24 mouse cellular contexts compared by ENCODE assay signal in genomic region chr16:6313689-6314088, GRCm38 (mm10).
DNase-seq lines count a peak whose midpoint lies in the region; ATAC-seq and TF ChIP-seq lines count a peak whose summit lies in the region.
"Had no signal": no experiment of that assay in that cellular context is flagged by ENCODE, and none has a peak within 500 bp of the region (broad histone marks: within the 10 kb centered on the region; RNA-seq: fewer than 3 reads in every experiment).

No protein-coding gene starts in this region.

- H3K9me3 ChIP-seq in kidney, postnatal 0 days (replicated peaks; ENCODE audit: low read length), result no peaks in the 10 kb centered on the region
- H3K9me3 ChIP-seq in midbrain, postnatal 0 days (ENCODE audit: low read length), result no peaks in the 10 kb centered on the region
- H3K9me3 ChIP-seq in midbrain, embryonic 10.5 days (replicated peaks), result no peaks in the 10 kb centered on the region
- H3K9me3 ChIP-seq: forebrain, embryonic 13.5 days; heart, embryonic 13.5 days; liver, embryonic 13.5 days had no signal

- WGBS in kidney, postnatal 0 days, result 46% methylated on average over 6 of the region's 6 CpGs
- WGBS in midbrain, postnatal 0 days, result 66% methylated on average over 6 of the region's 6 CpGs
- WGBS in midbrain, embryonic 10.5 days, result 86% methylated on average over 6 of the region's 6 CpGs

- H3K27me3 ChIP-seq in kidney, postnatal 0 days (ENCODE audit: insufficient read depth, low read length), result no peaks in the 10 kb centered on the region
- H3K27me3 ChIP-seq in midbrain, postnatal 0 days (ENCODE audit: insufficient read depth, low read length), result no peaks in the 10 kb centered on the region
- H3K27me3 ChIP-seq in midbrain, embryonic 10.5 days (ENCODE audit: low read depth, poor library complexity, severe bottlenecking), result no peaks in the 10 kb centered on the region
- H3K27me3 ChIP-seq: CH12.LX; forebrain, embryonic 13.5 days; heart, embryonic 13.5 days; liver, embryonic 13.5 days had no signal

- H3K4me2 ChIP-seq in kidney, postnatal 0 days (ENCODE audit: low read length), result no peak overlapping the region
- no peak overlapping the region for H3K4me2 ChIP-seq in midbrain, postnatal 0 days (ENCODE audit: low read depth, low read length, poor library complexity, severe bottlenecking)
- H3K4me2 ChIP-seq: forebrain, embryonic 13.5 days; heart, embryonic 13.5 days; liver, embryonic 13.5 days; midbrain, embryonic 11.5 days had no signal

- ATAC-seq in kidney, postnatal 0 days (replicated peaks; ENCODE audit: low FRiP score, low read depth), result no peak
- ATAC-seq in midbrain, postnatal 0 days (ENCODE audit: low FRiP score), result no peak
- ATAC-seq: forebrain, embryonic 13.5 days; hindbrain, postnatal 0 days had no signal

- H3K36me3 ChIP-seq in kidney, postnatal 0 days (ENCODE audit: insufficient read depth, low read length), result no peaks in the 10 kb centered on the region
- H3K36me3 ChIP-seq in midbrain, postnatal 0 days (ENCODE audit: insufficient read depth, low read length), result no peaks in the 10 kb centered on the region
- H3K36me3 ChIP-seq in midbrain, embryonic 10.5 days, result no peaks in the 10 kb centered on the region
- H3K36me3 ChIP-seq: heart, embryonic 13.5 days; liver, embryonic 13.5 days had no signal

- peak; percentile 18 for DNase-seq in kidney, postnatal 0 days (ENCODE audit: low spot score)
- DNase-seq in kidney, postnatal 4 days, result no peak
- DNase-seq in midbrain, postnatal 0 days (ENCODE audit: low spot score), result peak; percentile 14
- no peak for DNase-seq in midbrain, embryonic 10.5 days (ENCODE audit: low spot score)
- DNase-seq in layer of hippocampus, adult 9-11 months, result peak; percentile 39
- DNase-seq in right cerebral cortex, postnatal 10 days (ENCODE audit: low spot score in 2 of 2), result peak; percentile 48 to 63
- no peak for DNase-seq in lung, postnatal 25 days (ENCODE audit: low spot score)
- DNase-seq in gastrocnemius, adult 8-10 months (ENCODE audit: low spot score in 2 of 2), result no peak
- DNase-seq: adrenal gland, adult 2 months; cerebellum, adult 2 months; heart, adult 11 months; heart, postnatal 36 days; kidney, adult 11 months; kidney, postnatal 25 days; liver, embryonic 13.5 days; lung, postnatal 4 days; retina, postnatal 1 day; thymus, postnatal 14 days had no signal

- H3K27ac ChIP-seq in kidney, postnatal 0 days, result no peak overlapping the region
- H3K27ac ChIP-seq in midbrain, postnatal 0 days (ENCODE audit: low read depth, low read length), result no peak overlapping the region
- H3K27ac ChIP-seq in midbrain, embryonic 10.5 days (replicated peaks), result no peak overlapping the region
- H3K27ac ChIP-seq: forebrain, embryonic 13.5 days; heart, embryonic 13.5 days; hindbrain, postnatal 0 days; liver, embryonic 13.5 days; stomach, postnatal 0 days had no signal

- no peak overlapping the region for H3K4me3 ChIP-seq in kidney, postnatal 0 days (replicated peaks; ENCODE audit: low read depth, low read length)
- H3K4me3 ChIP-seq in midbrain, postnatal 0 days (ENCODE audit: low read depth, low read length), result no peak overlapping the region
- H3K4me3 ChIP-seq in midbrain, embryonic 10.5 days, result no peak overlapping the region
- H3K4me3 ChIP-seq: forebrain, embryonic 13.5 days; heart, embryonic 13.5 days; liver, embryonic 13.5 days had no signal

- no peaks in the 10 kb centered on the region for H3K4me1 ChIP-seq in kidney, postnatal 0 days (replicated peaks; ENCODE audit: insufficient read depth, low read length)
- H3K4me1 ChIP-seq in midbrain, postnatal 0 days (ENCODE audit: insufficient read depth, low read length), result no peaks in the 10 kb centered on the region
- H3K4me1 ChIP-seq in midbrain, embryonic 10.5 days, result no peaks in the 10 kb centered on the region
- H3K4me1 ChIP-seq: forebrain, embryonic 13.5 days; heart, embryonic 13.5 days; liver, embryonic 13.5 days had no signal

- no peak for TF ChIP-seq CTCF in kidney, postnatal 0 days (IDR thresholded peaks at IDR 0.05; ENCODE audit: low read depth)
- no peak for TF ChIP-seq CTCF in midbrain, postnatal 0 days (IDR thresholded peaks at IDR 0.05)

- H3K9ac ChIP-seq in kidney, postnatal 0 days (ENCODE audit: low read depth, low read length), result no peak overlapping the region
- no peak overlapping the region for H3K9ac ChIP-seq in midbrain, postnatal 0 days (replicated peaks; ENCODE audit: low read length, poor library complexity, severe bottlenecking)
- H3K9ac ChIP-seq: forebrain, embryonic 13.5 days; heart, embryonic 13.5 days; liver, embryonic 13.5 days had no signal

Comparison
In these comparisons a context has a peak if more than half of its experiments do, and no peak if none do; other contexts are left out.
1. DNase-seq: peak in kidney, postnatal 0 days (single experiment), midbrain, postnatal 0 days (single experiment), layer of hippocampus, adult 9-11 months (single experiment) and right cerebral cortex, postnatal 10 days (2 of 2); none in kidney, postnatal 4 days (0 of 2), midbrain, embryonic 10.5 days (single experiment), lung, postnatal 25 days (single experiment) and gastrocnemius, adult 8-10 months (0 of 2).